Mouse (Mus musculus) frontal cortex, postnatal 10 days (tissue): ENCODE data around the gene Birc6.
"Not testable (repeated sequence)": the region's sequence is repeated elsewhere in the genome, so short reads cannot be mapped to it uniquely, and the experiment has no call there.

Experiments used
- DNase-seq, 2 experiments: peaks; one replicate each; pipeline ENCODE4 v3.0.0; 2022; ENCODE audit warnings: low spot score in 2 of 2, mixed read lengths in 1 of 2

Gene Birc6

GRCm38 (mm10) chr17:74559891-74560290 is 31.8 kb downstream of the Birc6 start:
- DNase-seq: no peak

GRCm38 (mm10) chr17:74564151-74564550 is 36.1 kb downstream of the Birc6 start:
- no peak for DNase-seq

GRCm38 (mm10) chr17:74569219-74569618 is 41.1 kb downstream of the Birc6 start:
- DNase-seq: no peak

GRCm38 (mm10) chr17:74570585-74570984 is 42.5 kb downstream of the Birc6 start:
- no peak for DNase-seq

GRCm38 (mm10) chr17:74577173-74577572 is 49.1 kb downstream of the Birc6 start:
- no peak for DNase-seq

DNA sequence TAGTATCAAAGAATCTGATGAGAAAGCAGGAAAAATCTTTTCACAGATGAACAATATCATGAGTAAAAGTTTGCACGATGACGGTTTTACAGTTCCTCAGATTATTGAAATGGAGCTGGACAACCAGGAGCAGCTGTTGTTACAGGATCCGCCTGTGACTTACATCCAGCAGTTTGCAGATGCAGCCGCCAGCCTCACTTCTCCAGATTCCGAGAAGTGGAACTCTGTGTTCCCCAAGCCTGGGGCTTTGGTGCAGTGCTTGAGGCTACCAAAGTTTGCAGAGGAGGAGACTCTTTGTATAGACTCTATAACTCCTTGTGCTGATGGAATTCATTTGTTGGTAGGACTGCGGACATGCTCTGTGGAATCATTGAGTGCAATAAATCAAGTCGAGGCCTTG is 51.5 kb downstream of the Birc6 start:
- no peak for DNase-seq

GRCm38 (mm10) chr17:74580738-74581137 is 52.6 kb downstream of the Birc6 start:
- no peak for DNase-seq

DNA sequence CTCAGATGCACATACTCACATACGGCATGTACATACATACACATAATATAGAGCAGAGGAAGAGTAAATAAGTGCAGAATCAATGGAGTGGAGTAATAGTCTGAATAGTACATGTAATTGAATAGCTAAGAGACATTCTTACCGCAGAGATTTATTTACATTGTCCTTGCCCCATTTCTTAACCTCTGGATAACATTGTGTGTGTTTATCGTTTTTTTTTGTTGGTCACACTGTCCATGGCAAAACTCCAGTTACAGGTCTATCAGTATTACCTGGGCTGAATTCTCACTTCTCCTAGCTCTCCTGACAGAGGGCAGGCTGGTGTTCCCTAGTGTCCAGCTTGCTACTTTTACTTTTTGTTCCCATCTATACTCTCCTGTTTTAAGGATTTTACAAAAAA is 58.7 kb downstream of the Birc6 start:
- DNase-seq: no peak

- no peak for DNase-seq
Measured at GRCm38 (mm10) chr17:74598908-74599307, 70.8 kb downstream of the Birc6 start.

- no peak for DNase-seq
Measured at GRCm38 (mm10) chr17:74599396-74599795, 71.3 kb downstream of the Birc6 start.

DNA sequence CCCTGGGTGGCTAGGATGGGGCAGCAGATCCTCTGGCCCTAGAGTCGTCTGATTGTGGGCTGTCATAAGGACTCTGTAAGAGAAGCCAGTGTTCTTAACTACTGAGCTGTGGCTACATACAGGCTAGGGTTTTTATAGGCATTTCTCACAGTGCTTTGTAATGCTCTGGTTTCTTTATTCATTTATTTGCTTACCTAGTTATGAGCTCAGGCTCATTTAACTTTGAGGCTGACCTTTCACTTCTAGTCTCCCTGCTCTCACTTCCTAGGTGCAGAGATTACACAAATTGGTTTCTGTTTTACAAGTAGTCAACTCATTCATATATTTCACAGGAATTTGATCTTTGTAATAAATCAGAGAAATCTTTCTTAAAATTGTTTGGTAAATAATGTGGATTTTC is 73.1 kb downstream of the Birc6 start:
- no peak for DNase-seq

- DNase-seq: no peak
Measured at GRCm38 (mm10) chr17:74630798-74631197, 102.7 kb downstream of the Birc6 start.

- DNase-seq: no peak
Measured at GRCm38 (mm10) chr17:74642445-74642844, 114.3 kb downstream of the Birc6 start.

DNA sequence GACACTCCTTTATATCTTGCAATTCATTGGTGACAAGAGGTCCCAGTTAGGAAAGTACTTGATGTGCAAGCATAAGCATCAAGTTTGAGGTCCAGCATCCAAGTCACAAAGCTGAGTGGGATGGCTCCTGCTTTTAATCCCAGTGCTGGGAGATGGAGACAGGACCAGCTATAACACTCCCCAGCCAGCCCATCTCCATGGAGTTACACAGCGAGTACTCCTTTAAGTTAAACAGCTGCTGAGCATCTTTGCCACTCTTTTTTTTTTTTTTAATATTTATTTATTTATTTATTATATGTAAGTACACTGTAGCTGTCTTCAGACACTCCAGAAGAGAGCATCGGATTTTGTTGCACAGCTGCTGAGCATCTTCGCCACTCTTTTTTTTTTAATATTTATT is 130.3 kb downstream of the Birc6 start:
- no peak for DNase-seq

DNA sequence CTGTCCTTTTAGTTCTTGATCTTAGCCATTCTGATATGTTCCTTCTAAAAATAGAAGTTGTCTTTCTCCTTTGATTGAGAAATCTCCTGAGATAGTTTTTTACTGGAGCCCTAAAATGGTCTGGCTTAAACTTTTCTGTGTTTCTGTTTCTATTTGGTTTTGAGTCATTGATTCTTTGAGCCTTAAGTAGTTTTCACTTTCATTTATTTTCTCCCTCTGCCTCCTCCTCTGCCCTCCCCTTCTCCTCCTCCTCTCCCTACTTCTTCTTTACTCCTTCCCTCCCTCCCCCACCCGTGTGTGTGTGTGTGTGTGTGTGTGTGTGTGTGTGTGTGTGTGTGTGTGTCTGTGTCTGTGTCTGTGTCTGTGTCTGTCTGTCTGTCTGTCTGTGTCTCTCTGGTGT is 139.9 kb downstream of the Birc6 start:
- DNase-seq: no peak

DNA sequence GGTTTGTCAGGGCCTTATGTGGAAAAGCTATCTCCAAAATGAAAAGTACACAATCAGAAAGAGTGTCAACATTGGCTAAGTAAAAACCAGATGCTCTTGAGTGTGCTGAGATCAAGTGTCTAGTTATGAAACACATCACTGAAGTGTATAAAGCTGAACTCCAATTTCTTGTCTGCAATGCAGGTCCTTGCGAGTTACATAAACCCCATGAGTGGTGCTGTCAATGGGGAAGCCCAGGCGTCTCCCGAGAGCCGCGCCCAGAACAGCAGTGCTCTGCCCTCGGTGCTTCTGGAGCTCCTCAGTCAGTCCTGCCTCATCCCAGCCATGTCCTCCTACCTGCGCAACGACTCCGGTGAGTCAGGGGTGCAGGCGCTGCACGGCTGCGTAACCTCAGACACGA is 141.9 kb downstream of the Birc6 start:
- no peak for DNase-seq

GRCm38 (mm10) chr17:74672446-74672845 is 144.4 kb downstream of the Birc6 start:
- no peak for DNase-seq

- DNase-seq: no peak
Measured at GRCm38 (mm10) chr17:74673251-74673650, 145.2 kb downstream of the Birc6 start.

DNA sequence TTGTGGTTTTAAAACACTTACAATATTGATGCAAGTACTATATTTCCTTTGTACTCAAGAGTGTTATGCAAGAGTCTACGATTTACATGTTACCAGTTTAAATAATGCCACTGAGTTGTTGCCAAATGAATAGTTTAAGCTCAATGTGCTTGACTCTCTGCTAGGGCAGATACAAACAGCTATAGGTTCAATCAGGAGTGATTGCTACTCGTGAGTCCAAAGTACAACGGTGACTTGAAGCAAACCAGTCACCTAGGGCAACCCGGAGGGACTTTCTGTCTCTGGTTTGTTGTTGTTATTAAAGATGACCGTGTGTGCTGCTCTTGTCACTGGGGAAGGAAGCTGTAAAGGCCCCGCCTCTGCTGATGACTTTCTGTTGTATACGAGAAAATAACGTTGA is 150.0 kb downstream of the Birc6 start:
- no peak for DNase-seq

GRCm38 (mm10) chr17:74684927-74685326 is 156.8 kb downstream of the Birc6 start:
- no peak for DNase-seq

DNA sequence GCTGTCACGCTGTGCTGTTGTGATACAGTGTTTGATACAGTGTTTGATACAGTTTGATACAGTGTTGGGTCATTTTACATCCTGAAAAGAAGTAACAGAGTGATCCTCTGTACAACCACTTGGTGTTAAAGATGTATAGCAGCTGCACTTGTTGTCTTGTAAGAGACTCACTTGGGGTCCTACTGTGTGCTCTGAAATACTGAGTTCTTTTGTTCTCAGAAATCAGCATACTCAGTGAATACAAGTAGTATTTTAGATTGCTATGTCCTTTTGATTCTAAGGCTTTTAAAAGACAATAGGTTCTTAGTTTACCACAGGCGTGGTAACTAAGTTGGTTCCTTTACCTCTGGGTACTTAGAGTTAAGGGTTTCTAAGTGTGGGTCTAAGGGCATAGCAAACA is 160.5 kb downstream of the Birc6 start:
- no peak for DNase-seq

GRCm38 (mm10) chr17:74689406-74689805 is 161.3 kb downstream of the Birc6 start:
- DNase-seq: no peak

GRCm38 (mm10) chr17:74701661-74702060 is 173.6 kb downstream of the Birc6 start:
- not testable (repeated sequence) for DNase-seq

- no peak for DNase-seq
Measured at GRCm38 (mm10) chr17:74705480-74705879, 177.4 kb downstream of the Birc6 start.

DNA sequence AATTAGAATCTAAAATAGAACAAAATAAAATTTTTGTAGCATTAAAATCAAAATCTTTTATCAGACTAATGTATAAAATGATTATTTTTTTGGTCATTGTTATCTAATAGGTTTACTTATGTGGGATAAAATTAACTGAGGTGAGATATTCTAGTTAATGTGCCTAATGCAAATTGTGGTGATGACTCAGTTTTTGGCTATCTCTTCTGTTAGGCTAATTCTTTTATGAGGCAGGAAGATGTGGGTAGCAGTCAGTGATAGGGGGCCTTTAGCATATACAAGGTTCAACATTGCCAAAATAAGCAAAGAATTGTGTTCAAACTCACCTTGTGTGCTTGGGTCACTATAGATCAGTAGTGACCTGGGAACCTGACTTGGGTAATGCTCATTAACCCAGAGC is 178.5 kb downstream of the Birc6 start:
- no peak for DNase-seq
